Mouse (Mus musculus): ENCODE data around the gene St7l. TPM values are rescaled to one million over a fixed set of nuclear protein-coding genes. Genes with fewer than 3 reads are reported as not detected.
A peak's percentile ranks its signal among the peaks of the same experiment; 100 is the strongest.

The St7l gene
- polyA plus RNA-seq (2015; fragmentation: Nextera tagmentation; extraction: Ambion mirVana), result 35.9 and 36.8 TPM in 2 replicates

DNA sequence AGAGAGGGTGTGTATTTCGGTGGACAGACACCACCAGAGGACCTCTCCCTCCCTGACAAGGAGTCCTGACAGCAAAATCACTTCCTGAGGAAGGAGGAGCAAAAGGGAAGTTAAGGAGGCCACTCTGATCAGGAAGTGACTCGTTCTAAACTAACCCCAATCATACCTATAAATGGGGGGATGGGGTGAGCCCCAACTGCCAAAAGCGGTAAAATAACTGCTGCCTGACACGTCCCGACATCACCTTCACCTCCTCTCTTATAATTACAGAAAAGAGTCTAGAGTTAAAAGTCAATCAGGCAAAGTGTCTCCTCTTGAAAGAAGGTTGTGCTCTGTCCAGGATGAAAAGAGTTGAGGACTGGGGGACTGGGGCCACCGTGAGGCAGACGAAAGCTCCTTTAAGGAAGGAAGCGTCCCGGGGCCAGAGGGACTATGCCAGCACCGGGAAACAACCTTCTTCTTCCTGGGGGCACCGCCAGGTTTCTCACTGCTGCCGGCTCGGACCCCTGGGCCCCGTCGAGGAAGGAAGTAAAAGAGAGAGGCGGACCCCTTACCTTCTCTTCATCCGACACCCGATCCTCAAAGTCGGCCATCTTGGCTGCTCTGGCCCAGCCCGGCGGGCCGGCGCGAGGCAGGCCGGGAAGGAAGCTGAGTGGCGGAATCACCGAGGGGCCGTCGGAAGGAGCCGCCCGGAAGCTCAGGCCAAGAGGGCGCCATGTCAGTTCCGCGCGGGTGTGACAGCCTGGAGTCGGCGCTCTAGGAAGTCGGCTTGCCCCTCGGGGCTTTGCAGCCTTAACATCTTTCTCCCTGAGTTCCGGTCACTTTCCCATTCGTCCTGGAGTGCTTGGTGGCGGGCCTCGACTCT is at the start of gene St7l, which contains the start of gene Capza1:
St7l (plus strand) TSS at position 220 of the 865 bp plus-strand sequence.
Capza1 (minus strand) TSS at position 720 of the 865 bp plus-strand sequence.
- H3K4me2 ChIP-seq (replicated peaks), result peak within 1 kb of the TSS; percentile 68
- H3K9me3 ChIP-seq, result no peaks in the 10 kb centered on the region
- peak within 1 kb of the TSS; percentile 90 for H3K9ac ChIP-seq
- H3K27ac ChIP-seq, result peak within 1 kb of the TSS; percentile 97
- no peaks in the 10 kb centered on the region for H3K36me3 ChIP-seq
- under 1% methylated on average over 43 of the region's 43 CpGs for WGBS
- H3K4me1 ChIP-seq (replicated peaks), result peaks cover 12% of the 10 kb centered on the region; the same call in 1 of the 2 replicates
- H3K4me3 ChIP-seq (replicated peaks), result peak within 1 kb of the TSS; percentile 79
- no peaks in the 10 kb centered on the region for H3K27me3 ChIP-seq (replicated peaks)
- ATAC-seq, result peak; percentile 97

DNA sequence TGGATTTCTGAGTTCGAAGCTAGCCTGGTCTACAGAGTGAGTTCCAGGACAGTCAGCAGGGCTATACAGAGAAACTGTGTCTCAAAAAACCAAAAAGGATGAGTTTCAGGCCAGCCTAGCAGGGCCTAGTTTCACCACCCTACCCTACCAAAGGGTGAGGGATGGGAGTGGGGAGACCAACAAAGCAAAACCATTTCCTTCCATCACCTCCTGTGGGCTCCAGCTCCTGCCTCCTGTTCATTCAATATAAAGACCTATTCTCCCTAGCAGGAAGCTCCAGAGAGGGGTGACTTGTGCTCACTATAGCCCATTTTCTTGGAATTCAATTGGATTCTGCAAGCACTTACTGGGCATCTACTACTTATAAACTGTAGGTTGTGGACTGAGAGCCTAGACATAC is 49.1 kb upstream of the St7l start:
- Histone ChIP-seq H3K4me1 (replicated peaks) (peaks cover 21% of the 10 kb centered on the region), H3K27me3 (replicated peaks) (no peaks in the 10 kb centered on the region), H3K4me2 (replicated peaks) (no peak overlapping the region), H3K9me3 (no peaks in the 10 kb centered on the region), H3K27ac (no peak overlapping the region), H3K4me3 (replicated peaks) (no peak overlapping the region), H3K36me3 (no peaks in the 10 kb centered on the region), H3K9ac (no peak overlapping the region)
- ATAC-seq, result no peak
- WGBS, result 100% methylated on average over 1 of the region's 1 CpGs

DNA sequence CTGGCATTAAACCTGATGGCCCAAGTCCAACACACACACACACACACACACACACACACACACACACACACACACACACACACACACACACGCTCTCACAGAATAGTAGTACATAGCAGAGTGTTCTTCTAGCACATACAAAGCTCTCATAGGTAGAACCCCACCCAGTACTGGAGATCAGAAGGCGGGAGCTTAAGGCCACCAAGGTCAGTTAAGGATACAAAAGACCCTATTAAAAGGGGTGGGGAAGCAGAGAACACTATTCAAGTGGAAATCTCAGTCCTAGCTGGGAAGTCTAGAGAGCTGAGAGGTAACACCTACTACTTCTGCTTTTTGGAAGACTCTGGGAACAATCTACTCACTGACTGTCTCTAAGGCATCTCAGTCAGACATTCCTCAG is 48.5 kb upstream of the St7l start:
- WGBS, result 80% methylated on average over 2 of the region's 2 CpGs
- no peak overlapping the region for H3K4me3 ChIP-seq (replicated peaks)
- H3K9ac ChIP-seq, result no peak overlapping the region
- H3K4me2 ChIP-seq (replicated peaks), result no peak overlapping the region
- no peaks in the 10 kb centered on the region for H3K27me3 ChIP-seq (replicated peaks)
- no peaks in the 10 kb centered on the region for H3K36me3 ChIP-seq
- ATAC-seq, result no peak
- H3K4me1 ChIP-seq (replicated peaks), result peaks cover 21% of the 10 kb centered on the region
- H3K27ac ChIP-seq, result no peak overlapping the region
- H3K9me3 ChIP-seq, result no peaks in the 10 kb centered on the region

DNA sequence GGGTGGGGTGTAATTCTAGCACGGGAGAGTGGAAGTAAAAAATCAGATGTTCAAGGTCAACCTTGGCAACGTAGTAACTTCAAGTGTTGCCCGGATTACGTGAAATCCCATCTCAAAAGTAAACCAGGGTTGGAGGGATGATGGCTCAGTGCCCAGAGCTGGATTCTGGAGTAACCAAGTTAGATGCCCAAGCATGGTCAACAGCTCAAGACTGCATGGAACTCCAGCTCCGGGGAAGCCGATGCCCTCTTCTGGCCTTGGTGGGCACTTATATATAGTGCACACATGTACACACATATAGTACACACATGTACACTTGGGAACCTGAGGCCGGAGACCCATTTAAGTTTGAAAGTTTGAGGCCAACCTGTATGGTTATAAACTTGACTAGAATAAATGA is 47.7 kb upstream of the St7l start:
- no peak overlapping the region for H3K9ac ChIP-seq
- no peak overlapping the region for H3K4me3 ChIP-seq (replicated peaks)
- no peak overlapping the region for H3K27ac ChIP-seq
- 85% methylated on average over 7 of the region's 7 CpGs for WGBS
- no peak for ATAC-seq
- H3K36me3 ChIP-seq, result no peaks in the 10 kb centered on the region
- H3K4me1 ChIP-seq (replicated peaks), result peaks cover 21% of the 10 kb centered on the region
- H3K4me2 ChIP-seq (replicated peaks), result peak overlapping the region; percentile 69; the same call in 1 of the 2 replicates
- H3K27me3 ChIP-seq (replicated peaks), result no peaks in the 10 kb centered on the region
- no peaks in the 10 kb centered on the region for H3K9me3 ChIP-seq

DNA sequence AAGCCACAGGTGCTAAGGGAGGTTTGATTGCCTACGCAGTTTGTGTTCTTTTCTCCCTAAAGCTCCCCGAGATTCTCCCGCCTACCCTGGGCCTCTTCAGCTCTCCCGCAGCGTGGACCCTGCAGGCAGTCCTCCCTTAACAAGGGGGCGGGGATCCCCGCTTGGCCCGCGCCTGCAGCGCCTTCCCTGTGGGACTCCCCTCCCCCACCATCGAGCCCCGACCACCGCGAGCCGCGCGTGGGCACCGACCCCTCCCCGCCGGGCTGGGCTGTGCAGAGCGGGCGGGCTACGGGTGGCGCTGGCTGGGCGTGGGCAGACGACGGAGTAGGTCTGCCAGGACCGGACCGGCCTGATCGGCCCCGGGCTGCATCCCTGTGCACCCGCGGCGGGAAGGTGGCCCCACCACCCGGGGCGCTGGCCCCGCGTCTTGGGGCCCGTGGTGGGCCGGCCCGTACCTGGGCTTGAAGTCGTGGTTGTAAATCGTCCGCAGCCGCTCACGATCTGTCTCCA is 46.3 kb upstream of the St7l start:
- WGBS, result under 1% methylated on average over 46 of the region's 46 CpGs

DNA sequence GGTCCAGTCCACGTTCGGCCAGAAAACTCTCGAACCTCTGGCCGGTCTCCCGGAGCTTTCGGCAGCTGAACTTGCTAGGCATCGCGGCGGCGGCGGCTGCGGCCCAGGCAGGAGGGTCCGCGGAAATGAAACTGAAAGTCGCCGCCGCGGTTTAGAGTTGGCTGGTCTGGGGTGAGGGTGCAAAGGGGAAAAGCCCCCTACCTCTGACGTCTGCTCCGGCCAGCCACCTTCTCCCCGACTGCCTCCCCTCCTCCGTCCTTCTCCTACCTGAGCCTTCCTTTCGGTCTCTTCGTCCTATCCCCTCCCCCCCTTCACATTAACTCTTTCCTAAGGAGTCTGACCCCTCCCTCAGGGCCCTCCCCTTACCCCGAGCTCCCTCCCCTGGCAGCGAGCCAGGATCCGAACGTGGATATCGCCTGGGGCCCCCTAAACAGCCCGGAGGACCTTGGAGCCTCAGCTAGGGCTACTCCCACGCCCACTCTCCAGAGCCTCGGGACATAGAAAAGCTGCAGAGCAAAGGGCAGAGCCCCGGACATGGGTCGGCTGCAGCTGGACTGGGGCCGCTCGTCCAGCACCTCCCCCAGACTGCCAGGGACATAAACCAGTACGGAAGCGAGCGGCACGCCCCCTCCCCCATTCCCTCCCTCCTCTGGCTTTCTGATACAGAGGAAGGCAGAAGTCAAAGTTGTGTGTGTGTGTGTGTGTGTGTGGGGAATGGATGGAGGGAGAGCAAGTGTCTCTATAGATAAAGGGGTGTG is 45.6 kb upstream of the St7l start, which contains the start of gene Mov10:
Mov10 (minus strand) TSS at position 573 of the 758 bp plus-strand sequence.
- no peaks in the 10 kb centered on the region for H3K27me3 ChIP-seq (replicated peaks)
- H3K4me1 ChIP-seq (replicated peaks), result peaks cover 21% of the 10 kb centered on the region
- H3K9ac ChIP-seq, result peak within 1 kb of the TSS; percentile 92
- H3K4me3 ChIP-seq (replicated peaks), result peak within 1 kb of the TSS; percentile 90
- H3K4me2 ChIP-seq (replicated peaks), result peak within 1 kb of the TSS; percentile 69
- under 1% methylated on average over 40 of the region's 40 CpGs for WGBS
- peak within 1 kb of the TSS; percentile 97 for H3K27ac ChIP-seq
- peaks cover 6% of the 10 kb centered on the region; the same call in 1 of the 2 replicates for H3K36me3 ChIP-seq
- peak; percentile 92 for ATAC-seq
- H3K9me3 ChIP-seq, result no peaks in the 10 kb centered on the region

More for the DNA sequence above, 46.3 kb upstream of the St7l start:
- H3K4me2 ChIP-seq (replicated peaks), result peak overlapping the region; percentile 69
- peak; percentile 70 for ATAC-seq
- peak overlapping the region; percentile 92 for H3K9ac ChIP-seq
- peaks cover 21% of the 10 kb centered on the region for H3K4me1 ChIP-seq (replicated peaks)
- no peaks in the 10 kb centered on the region for H3K27me3 ChIP-seq (replicated peaks)
- peaks cover 6% of the 10 kb centered on the region; the same call in 1 of the 2 replicates for H3K36me3 ChIP-seq
- peak overlapping the region; percentile 97 for H3K27ac ChIP-seq
- H3K4me3 ChIP-seq (replicated peaks), result peak overlapping the region; percentile 90
- H3K9me3 ChIP-seq, result no peaks in the 10 kb centered on the region

DNA sequence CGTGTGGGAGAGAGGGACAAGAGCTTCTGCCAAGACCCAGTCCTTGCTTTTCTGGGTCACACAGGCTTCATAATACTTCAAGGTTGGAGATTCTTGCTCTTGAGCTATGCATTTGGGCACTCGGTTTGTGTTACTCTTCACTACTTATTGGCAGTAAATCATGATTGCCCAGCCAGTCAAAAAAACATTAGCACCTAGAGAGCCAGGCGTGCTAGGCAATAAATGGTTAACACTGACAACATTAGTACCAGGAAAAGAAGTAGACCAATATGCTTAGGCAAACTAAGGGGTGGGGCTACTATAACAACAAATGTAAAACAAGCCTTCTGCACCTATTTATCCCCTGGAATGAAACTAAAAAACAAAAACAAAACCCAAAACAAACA is 45.1 kb upstream of the St7l start:
- peak overlapping the region; percentile 90 for H3K4me3 ChIP-seq (replicated peaks)
- peak overlapping the region; percentile 92 for H3K9ac ChIP-seq
- H3K36me3 ChIP-seq, result peaks cover 6% of the 10 kb centered on the region; the same call in 1 of the 2 replicates
- H3K9me3 ChIP-seq, result no peaks in the 10 kb centered on the region
- ATAC-seq, result peak; percentile 49
- peaks cover 21% of the 10 kb centered on the region for H3K4me1 ChIP-seq (replicated peaks)
- 0% methylated on average over 3 of the region's 3 CpGs for WGBS
- H3K4me2 ChIP-seq (replicated peaks), result peak overlapping the region; percentile 69
- peak overlapping the region; percentile 97 for H3K27ac ChIP-seq
- no peaks in the 10 kb centered on the region for H3K27me3 ChIP-seq (replicated peaks)

DNA sequence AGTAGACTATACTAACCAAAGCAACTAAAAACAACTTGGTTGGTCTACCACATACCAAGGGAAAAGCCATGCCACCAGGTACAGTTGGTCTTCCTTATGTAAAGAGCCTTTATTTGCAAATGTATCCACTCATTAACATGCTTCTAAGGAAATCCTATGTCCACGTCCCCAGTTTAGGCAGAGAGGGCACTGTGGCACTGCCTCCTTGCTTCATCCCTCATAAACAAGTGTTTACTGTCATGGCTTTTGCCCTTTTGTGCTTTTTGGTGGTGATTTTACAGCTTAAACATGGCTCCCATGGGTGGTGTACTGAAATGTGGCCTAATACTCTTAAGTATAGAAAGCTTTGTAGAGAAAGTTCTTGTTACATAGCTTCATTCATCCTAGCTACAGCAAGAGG is 43.4 kb upstream of the St7l start:
- Histone ChIP-seq H3K4me3 (replicated peaks) (no peak overlapping the region), H3K9me3 (no peaks in the 10 kb centered on the region), H3K9ac (no peak overlapping the region), H3K4me1 (replicated peaks) (peaks cover 19% of the 10 kb centered on the region), H3K27ac (no peak overlapping the region), H3K27me3 (replicated peaks) (no peaks in the 10 kb centered on the region), H3K36me3 (peaks cover 6% of the 10 kb centered on the region; the same call in 1 of the 2 replicates), H3K4me2 (replicated peaks) (no peak overlapping the region)
- no peak for ATAC-seq
- WGBS, result 58% methylated on average over 1 of the region's 1 CpGs

DNA sequence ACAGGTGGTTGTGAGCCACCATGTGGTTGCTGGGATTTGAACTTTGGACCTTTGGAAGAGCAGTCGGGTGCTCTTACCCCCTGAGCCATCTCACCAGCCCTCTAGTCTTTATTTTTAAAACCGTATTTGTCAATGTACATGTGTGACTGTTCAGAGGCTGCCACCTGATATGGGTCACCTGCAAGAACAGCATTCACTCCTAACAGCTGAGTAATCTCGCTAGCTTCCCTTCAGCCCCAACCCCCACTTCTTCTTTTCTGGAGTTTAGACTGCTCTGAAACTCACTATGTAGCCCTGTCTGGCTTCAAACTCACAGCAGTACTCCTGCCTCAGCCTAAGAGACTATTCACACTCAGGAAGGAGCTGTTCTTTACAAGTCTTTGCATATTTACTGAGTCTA is 41.4 kb upstream of the St7l start:
- no peaks in the 10 kb centered on the region for H3K9me3 ChIP-seq
- H3K4me2 ChIP-seq (replicated peaks), result no peak overlapping the region
- H3K9ac ChIP-seq, result no peak overlapping the region
- no peak overlapping the region for H3K4me3 ChIP-seq (replicated peaks)
- H3K4me1 ChIP-seq (replicated peaks), result peaks cover 8% of the 10 kb centered on the region
- WGBS, result 77% methylated on average over 3 of the region's 3 CpGs
- H3K27ac ChIP-seq, result no peak overlapping the region
- peaks cover 10% of the 10 kb centered on the region; the same call in 1 of the 2 replicates for H3K36me3 ChIP-seq
- no peaks in the 10 kb centered on the region for H3K27me3 ChIP-seq (replicated peaks)
- ATAC-seq, result no peak

DNA sequence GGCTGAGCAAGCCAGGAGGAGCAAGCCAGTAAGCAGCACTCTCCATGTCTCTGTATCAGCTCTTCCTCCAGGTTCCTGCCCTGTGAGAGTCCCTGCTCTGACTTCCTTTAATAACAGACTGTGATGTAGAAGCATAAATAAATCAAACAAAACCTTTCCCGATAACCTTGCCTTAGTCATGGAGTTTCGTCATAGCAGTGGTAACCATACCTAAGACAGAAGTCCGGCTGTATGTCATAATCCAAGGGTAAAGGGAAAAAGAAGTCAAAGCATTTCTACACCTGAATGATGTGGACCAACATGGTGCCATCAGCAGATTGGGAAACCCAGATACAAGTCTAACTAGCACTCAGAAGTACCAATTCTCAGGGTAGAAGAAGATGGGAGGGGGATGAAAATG is 28.0 kb upstream of the St7l start:
- Histone ChIP-seq H3K27ac (no peak overlapping the region), H3K4me1 (replicated peaks) (no peaks in the 10 kb centered on the region), H3K27me3 (replicated peaks) (no peaks in the 10 kb centered on the region), H3K9me3 (no peaks in the 10 kb centered on the region), H3K9ac (no peak overlapping the region), H3K4me2 (replicated peaks) (no peak overlapping the region), H3K4me3 (replicated peaks) (no peak overlapping the region), H3K36me3 (peaks cover 20% of the 10 kb centered on the region)
- 93% methylated on average over 3 of the region's 3 CpGs for whole genome bisulfite sequencing
- ATAC-seq, result no peak

DNA sequence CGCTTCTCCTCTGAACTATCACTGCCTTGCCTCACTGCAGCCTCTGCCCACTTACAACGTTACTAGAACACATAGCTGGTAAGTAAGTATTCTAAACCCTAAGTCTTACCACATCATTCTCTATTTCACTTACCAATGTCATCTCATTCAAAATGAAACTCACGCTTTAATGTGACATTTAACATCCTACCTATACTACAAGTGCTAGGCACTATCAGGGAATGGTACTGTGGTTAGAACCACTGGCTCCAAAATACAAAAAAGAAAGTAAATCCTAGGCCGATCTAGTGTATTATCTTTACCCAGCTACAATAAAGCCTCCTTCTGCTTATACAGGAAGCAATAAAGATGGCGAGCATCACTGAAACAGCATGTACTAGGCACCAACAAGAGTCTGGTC is 22.8 kb upstream of the St7l start:
- no peak for ATAC-seq
- H3K36me3 ChIP-seq, result peaks cover 14% of the 10 kb centered on the region; the same call in 1 of the 2 replicates
- no peak overlapping the region for H3K9ac ChIP-seq
- H3K4me1 ChIP-seq (replicated peaks), result no peaks in the 10 kb centered on the region
- no peaks in the 10 kb centered on the region for H3K27me3 ChIP-seq (replicated peaks)
- no peaks in the 10 kb centered on the region for H3K9me3 ChIP-seq
- WGBS, result 93% methylated on average over 5 of the region's 5 CpGs
- no peak overlapping the region for H3K4me3 ChIP-seq (replicated peaks)
- H3K27ac ChIP-seq, result no peak overlapping the region
- no peak overlapping the region for H3K4me2 ChIP-seq (replicated peaks)

DNA sequence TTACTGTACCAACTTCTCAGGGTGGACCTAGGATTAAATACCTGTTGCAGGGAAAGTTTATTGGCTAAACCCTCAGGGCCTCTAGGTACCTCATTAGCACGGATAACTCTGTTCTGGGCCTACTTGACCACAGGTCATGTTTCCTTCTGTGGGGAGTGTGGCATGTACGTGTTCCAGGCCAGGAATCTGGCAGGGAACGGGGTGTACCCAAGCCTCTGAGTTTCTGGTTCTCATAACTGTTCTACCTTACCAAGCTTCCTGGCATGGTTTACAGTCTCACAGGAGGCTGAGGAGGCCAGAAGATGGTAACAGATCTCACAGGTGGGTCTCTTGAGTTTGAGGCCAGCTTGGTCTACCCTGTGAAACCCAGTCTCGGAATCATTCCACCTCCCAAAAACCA is 17.2 kb upstream of the St7l start:
- H3K9me3 ChIP-seq, result no peaks in the 10 kb centered on the region
- no peak overlapping the region for H3K27ac ChIP-seq
- H3K9ac ChIP-seq, result no peak overlapping the region
- H3K27me3 ChIP-seq (replicated peaks), result no peaks in the 10 kb centered on the region
- 89% methylated on average over 4 of the region's 4 CpGs for WGBS
- ATAC-seq, result no peak
- H3K4me1 ChIP-seq (replicated peaks), result no peaks in the 10 kb centered on the region
- 0 out of 2 replicates have a peak, but pooled peaks cover 5% of the 10 kb centered on the region for H3K36me3 ChIP-seq
- H3K4me3 ChIP-seq (replicated peaks), result no peak overlapping the region
- H3K4me2 ChIP-seq (replicated peaks), result no peak overlapping the region

Data from intestine, embryonic 15.5 days (tissue).